Mouse (Mus musculus) heart, adult 2 months (tissue): ENCODE data around the gene Sema4a. TPM values are rescaled to one million over a fixed set of nuclear protein-coding genes. Genes with fewer than 3 reads are reported as not detected.
A peak's percentile ranks its signal among the peaks of the same experiment; 100 is the strongest.

ENCODE experiments used
- DNase-seq, 2 experiments: peaks; one replicate each; pipeline ENCODE4 v3.0.0; 2021
- H3K27ac ChIP-seq: fragments of 200-600 bp; 2 replicates; pipeline ENCODE4 v1.8.1; 2022
- H3K27me3 ChIP-seq: fragments of 200-500 bp; 2 replicates; pipeline ENCODE4 v1.6.1; 2012; ENCODE audit warnings: mild to moderate bottlenecking, low read length, inconsistent platforms, mixed read lengths; ENCODE audit not compliant: control insufficient read depth, insufficient read depth
- H3K36me3 ChIP-seq: fragments of 200-500 bp; 2 replicates; pipeline ENCODE4 v1.6.1; 2012; ENCODE audit warnings: low read length, inconsistent platforms; ENCODE audit not compliant: control insufficient read depth, insufficient read depth
- H3K4me1 ChIP-seq: fragments of 200-500 bp; 2 replicates; pipeline ENCODE4 v1.6.1; 2011; ENCODE audit warnings: low read length; ENCODE audit not compliant: control insufficient read depth, insufficient read depth
- H3K4me3 ChIP-seq: fragments of 200-600 bp; 2 replicates; pipeline ENCODE4 v1.8.1; 2022
- H3K79me2 ChIP-seq: fragments of 200-500 bp; replicated peaks from 2 replicates; pipeline ENCODE4 v1.6.1; 2012; ENCODE audit warnings: mild to moderate bottlenecking, inconsistent platforms, low read length, moderate library complexity, mixed read lengths; ENCODE audit not compliant: control insufficient read depth, insufficient read depth
- H3K9ac ChIP-seq: fragments of 200-500 bp; 2 replicates; pipeline ENCODE4 v1.6.1; 2012; ENCODE audit warnings: low read depth, mild to moderate bottlenecking, control low read depth, inconsistent platforms, low read length, mixed read lengths
- CTCF ChIP-seq: fragments of 200-600 bp; IDR thresholded peaks from 2 replicates; pipeline ENCODE4 v1.8.1; 2022; ENCODE audit warnings: antibody characterized with exemption, mild to moderate bottlenecking, moderate library complexity
- EP300 ChIP-seq: fragments of 200-500 bp; IDR thresholded peaks from 2 replicates; pipeline ENCODE4 v1.6.1; 2011; ENCODE audit warnings: low read depth, low read length, control low read depth; ENCODE audit not compliant: insufficient read depth
- POLR2A ChIP-seq: fragments of 200-500 bp; IDR thresholded peaks from 2 replicates; pipeline ENCODE4 v1.6.1; 2011; ENCODE audit warnings: mild to moderate bottlenecking, low read depth, low read length, control low read depth; ENCODE audit not compliant: insufficient read depth
- WGBS: fragments of 180-500 bp; shearing (Covaris S2); methylation state at CpG from one replicate; pipeline ENCODE4 v1.1.7; 2018; 5-methylcytosine and 5-hydroxymethylcytosine counted together
- intact Hi-C: fragments of 180-260 bp; cut with DNase I; formaldehyde crosslinking; loops from one replicate; pipeline ENCODE4 v1.15.1; 2025
- polyA plus RNA-seq: library from polyadenylated mRNA; depleted of rRNA; stranded (reverse); fragments of >200 nt; gene quantifications from 2 replicates; pipeline ENCODE4 v1.2.3, GENCODE M21; 2012
- total RNA-seq, 2 experiments: library from RNA; stranded (reverse); gene quantifications; 2 replicates each; pipeline ENCODE4 v1.2.3; 2021

The Sema4a gene
- total and polyA plus RNA-seq, 3 experiments: 3.2 to 9.5 (median 3.3) TPM

GRCm38 (mm10) chr3:88412636-88413035, 48.3 kb downstream of the Sema4a start:
- Histone ChIP-seq H3K27ac (no peak overlapping the region), H3K4me1 (peaks cover 2% of the 10 kb centered on the region; the same call in 1 of the 2 replicates), H3K36me3 (no peaks in the 10 kb centered on the region), H3K4me3 (no peak overlapping the region), H3K79me2 (no peaks in the 10 kb centered on the region), H3K27me3 (no peaks in the 10 kb centered on the region), H3K9ac (no peak overlapping the region)
- TF ChIP-seq POLR2A (no peak), CTCF (no peak), EP300 (no peak)
- WGBS: 81% methylated on average over 11 of the region's 11 CpGs
- intact Hi-C loops: no loop called here
- DNase-seq: no peak

GRCm38 (mm10) chr3:88411681-88412080, 49.3 kb downstream of the Sema4a start:
- no peaks in the 10 kb centered on the region for H3K36me3 ChIP-seq
- H3K4me1 ChIP-seq: peaks cover 2% of the 10 kb centered on the region; the same call in 1 of the 2 replicates
- H3K4me3 ChIP-seq: no peak overlapping the region
- DNase-seq: peak in 1 of 2 experiments; percentile 45
- WGBS: 70% methylated on average over 4 of the region's 4 CpGs
- TF ChIP-seq EP300 (0 out of 2 replicates have a peak, but pooled peaks have one; percentile 32), POLR2A (no peak), CTCF (no peak)
- H3K27me3 ChIP-seq: no peaks in the 10 kb centered on the region
- intact Hi-C loops: loop anchor here (1.0 kb wide), 1 partner anchor 13 kb away; no protein-coding TSS in a partner anchor
- no peaks in the 10 kb centered on the region for H3K79me2 ChIP-seq
- no peak overlapping the region for H3K27ac ChIP-seq
- no peak overlapping the region for H3K9ac ChIP-seq

DNA sequence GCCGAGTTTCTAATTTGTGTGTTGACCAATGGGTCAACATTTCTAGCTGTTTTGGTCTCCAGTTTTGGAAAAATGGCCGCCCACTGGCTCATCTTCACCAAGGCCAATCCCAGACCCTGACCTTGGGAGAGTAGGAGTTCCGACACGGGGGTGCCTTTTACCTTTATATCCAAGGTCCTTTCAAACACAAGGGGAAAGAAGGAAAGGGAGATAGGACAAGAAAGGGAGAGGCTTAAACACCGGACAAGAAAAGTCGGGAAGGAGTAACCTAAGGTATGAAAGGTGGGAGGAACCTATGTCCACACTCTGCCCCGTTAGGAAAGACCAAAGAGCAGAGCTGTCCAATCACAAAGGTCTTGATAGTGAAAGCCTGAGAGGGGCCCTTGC, 50.3 kb downstream of the Sema4a start:
- Histone ChIP-seq H3K27me3 (no peaks in the 10 kb centered on the region), H3K9ac (peak overlapping the region; percentile 46), H3K27ac (peak overlapping the region; percentile 95), H3K79me2 (no peaks in the 10 kb centered on the region), H3K4me1 (peaks cover 2% of the 10 kb centered on the region; the same call in 1 of the 2 replicates), H3K4me3 (peak overlapping the region; percentile 86), H3K36me3 (no peaks in the 10 kb centered on the region)
- WGBS: 26% methylated on average over 7 of the region's 7 CpGs
- TF ChIP-seq POLR2A: no peak
- peak in 1 of 2 experiments; percentile 43 for DNase-seq
- intact Hi-C loops: loop anchor here (1.0 kb wide), 1 partner anchor 14 kb away; no protein-coding TSS in a partner anchor

DNA sequence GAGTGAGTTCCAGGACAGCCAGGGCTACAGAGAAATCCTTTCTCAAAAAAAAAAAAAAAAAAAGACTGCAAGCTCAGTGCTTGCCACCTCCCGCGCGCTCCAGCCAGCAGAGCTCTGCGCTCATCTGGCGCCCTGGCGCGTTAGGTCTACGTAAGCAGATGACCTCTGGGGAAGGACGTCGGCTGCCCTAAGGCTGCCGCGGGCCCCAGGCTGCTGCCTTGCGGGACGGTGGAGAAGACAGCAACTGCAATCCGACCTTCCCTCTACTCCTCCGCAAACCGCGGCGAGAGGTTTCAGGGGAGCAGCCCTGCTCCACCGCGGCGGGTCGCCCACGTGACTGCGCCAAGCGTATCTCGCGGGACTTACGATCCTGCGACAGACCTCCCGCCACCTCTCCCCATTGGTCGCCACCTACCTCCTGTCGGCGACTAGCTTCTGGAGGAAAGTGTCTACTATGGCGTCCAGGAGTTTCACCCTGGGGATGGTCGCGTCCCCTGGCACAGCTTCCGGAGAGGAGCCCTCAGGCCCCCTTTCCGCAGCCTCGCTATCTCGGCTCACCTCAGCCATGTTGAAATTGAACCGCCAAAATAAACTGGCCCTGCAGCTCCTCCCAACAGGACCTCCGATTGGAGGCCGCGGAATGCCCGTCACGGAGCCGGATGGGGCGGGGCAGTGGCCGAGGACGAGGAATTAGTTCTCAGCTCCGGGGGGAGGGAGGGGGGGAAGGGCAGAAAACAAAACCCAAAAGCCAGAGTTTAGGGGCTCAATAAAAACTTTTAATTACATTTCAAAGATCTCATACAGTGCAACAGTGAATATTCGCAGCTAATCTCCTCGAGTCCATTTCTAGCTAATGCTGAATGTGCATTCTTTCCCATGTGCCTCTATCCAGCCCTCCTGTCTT, 51.0 kb downstream of the Sema4a start, which contains the start of gene Pmf1:
TSS of gene Pmf1 (minus strand) at position 591 of the 904 bp plus-strand sequence.
- Histone ChIP-seq H3K27me3 (no peaks in the 10 kb centered on the region), H3K79me2 (no peaks in the 10 kb centered on the region), H3K27ac (peak within 1 kb of the TSS; percentile 95), H3K4me3 (peak within 1 kb of the TSS; percentile 86), H3K4me1 (peaks cover 2% of the 10 kb centered on the region; the same call in 1 of the 2 replicates), H3K9ac (peak within 1 kb of the TSS; percentile 74), H3K36me3 (no peaks in the 10 kb centered on the region)
- WGBS: under 1% methylated on average over 54 of the region's 54 CpGs
- DNase-seq: peak; percentile 95 to 97
- TF ChIP-seq POLR2A (peak; percentile 96), EP300 (0 out of 2 replicates have a peak, but pooled peaks have one; percentile 24), CTCF (0 out of 2 replicates have a peak, but pooled peaks have one; percentile 8)
- intact Hi-C loops: no loop called here

DNA sequence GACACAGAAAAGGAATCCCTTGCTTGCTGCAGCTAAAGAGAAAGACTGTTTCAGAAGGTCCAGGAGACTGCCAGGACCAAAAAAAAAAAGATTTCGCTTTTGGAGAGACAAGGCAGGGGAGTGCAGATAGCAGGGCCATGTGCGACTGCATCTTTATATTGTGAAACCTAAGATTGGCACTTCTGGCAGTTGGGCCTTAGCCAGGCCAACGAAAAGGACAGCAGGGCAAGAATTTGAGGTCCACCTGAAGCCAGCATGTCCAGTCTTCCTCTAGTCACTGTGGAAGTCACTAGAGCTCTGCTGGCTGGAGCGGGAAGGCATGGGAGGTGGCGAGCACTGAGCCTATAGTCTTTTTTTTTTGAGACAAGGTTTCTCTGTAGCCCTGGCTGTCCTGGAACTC, 52.0 kb downstream of the Sema4a start:
- no peaks in the 10 kb centered on the region for H3K27me3 ChIP-seq
- no peaks in the 10 kb centered on the region for H3K36me3 ChIP-seq
- TF ChIP-seq POLR2A: no peak
- TF ChIP-seq EP300: no peak
- TF ChIP-seq CTCF: no peak
- DNase-seq: no peak
- peaks cover 2% of the 10 kb centered on the region; the same call in 1 of the 2 replicates for H3K4me1 ChIP-seq
- H3K9ac ChIP-seq: no peak overlapping the region
- H3K79me2 ChIP-seq: no peaks in the 10 kb centered on the region
- H3K27ac ChIP-seq: no peak overlapping the region
- intact Hi-C loops: no loop called here
- WGBS: 46% methylated on average over 5 of the region's 5 CpGs
- H3K4me3 ChIP-seq: no peak overlapping the region
